Mouse (Mus musculus): ENCODE data around the gene Actr3b.

The Actr3b gene

GRCm38 (mm10) chr5:25886708-25887107 lies 126.9 kb downstream of the Actr3b start:
- no peak for DNase-seq (ENCODE audit: low spot score in 2 of 2)

DNA sequence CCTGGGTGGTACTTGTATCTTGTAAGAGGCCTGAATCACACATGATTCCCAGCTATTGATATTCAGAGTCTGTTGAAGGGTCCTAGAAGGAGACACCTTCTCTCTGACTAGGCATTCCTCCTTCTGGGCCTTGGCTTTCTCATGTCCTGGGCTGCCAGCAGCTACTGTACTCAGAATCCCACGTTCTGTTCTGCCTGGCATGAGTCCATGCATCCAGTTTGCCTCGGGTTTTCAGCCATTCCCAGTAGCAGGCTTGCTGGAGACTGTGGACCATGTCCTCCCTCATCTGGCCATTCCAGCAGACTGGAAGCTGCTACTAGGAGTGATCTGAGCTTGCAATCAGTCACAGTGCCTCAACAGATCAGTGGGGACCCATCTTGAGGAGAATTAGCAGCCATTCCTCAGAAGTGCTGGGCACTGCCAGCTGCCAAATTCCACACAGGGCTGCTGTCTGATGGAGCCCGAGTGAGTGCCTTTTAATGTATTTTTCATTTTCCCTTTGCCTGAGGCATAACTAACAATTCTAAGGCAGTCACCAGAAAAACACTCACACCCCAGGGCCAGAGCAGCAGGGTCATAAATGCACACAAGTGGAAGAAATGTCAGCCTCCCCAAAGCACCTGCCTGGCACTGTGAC lies 130.1 kb downstream of the Actr3b start:
- DNase-seq (ENCODE audit: low spot score in 2 of 2): no peak

DNA sequence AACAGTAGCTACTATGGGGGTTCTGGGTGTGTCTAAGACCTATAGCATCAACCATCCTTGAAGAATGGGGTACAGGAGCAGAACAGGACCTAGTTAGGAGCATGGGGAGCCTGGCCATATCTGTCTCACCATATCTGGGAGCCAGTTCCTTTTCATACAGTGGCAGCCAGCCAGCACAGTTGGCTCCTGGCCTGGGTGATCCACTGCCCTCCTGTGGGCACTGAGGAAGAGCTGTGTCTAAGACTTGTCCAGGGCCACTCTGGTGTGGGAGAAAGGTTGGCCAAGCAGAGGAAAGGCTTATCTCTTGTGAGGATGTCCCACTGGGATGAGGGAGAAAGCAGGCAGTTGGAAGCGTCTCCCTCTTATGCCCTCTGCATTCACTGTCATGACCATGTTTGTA lies 131.5 kb downstream of the Actr3b start:
- no peak for DNase-seq (ENCODE audit: low spot score in 2 of 2)
